Mouse (Mus musculus): ENCODE results near the gene Apol10a.
"Not testable (repeated sequence)": the region's sequence is repeated elsewhere in the genome, so short reads cannot be mapped to it uniquely, and the experiment has no call there.

Apol10a gene

DNA sequence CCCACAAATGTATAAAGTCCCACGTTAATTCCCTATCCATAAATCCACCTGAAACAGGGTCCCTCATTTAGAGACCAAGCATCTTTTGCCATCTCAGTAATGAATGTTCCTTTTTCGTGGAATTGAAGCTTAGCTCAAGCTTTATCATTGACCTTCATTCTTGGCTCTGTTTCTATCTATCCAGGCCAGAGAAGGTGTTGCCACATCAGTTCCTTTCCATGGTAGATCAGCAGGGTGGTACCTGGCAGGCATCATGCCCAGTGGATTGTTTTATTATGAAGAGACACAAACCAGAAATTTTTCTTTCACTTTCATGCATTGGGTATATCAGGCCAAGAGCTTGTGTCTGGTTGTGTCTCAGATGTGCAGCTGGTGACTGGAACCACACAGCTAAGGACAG is at the start of gene Apol10a:
Apol10a (plus strand) TSS at position 355 of the 400 bp plus-strand sequence.
- DNase-seq (ENCODE audit: low read depth in 1 of 2, low spot score in 2 of 2), result not testable (repeated sequence)

DNA sequence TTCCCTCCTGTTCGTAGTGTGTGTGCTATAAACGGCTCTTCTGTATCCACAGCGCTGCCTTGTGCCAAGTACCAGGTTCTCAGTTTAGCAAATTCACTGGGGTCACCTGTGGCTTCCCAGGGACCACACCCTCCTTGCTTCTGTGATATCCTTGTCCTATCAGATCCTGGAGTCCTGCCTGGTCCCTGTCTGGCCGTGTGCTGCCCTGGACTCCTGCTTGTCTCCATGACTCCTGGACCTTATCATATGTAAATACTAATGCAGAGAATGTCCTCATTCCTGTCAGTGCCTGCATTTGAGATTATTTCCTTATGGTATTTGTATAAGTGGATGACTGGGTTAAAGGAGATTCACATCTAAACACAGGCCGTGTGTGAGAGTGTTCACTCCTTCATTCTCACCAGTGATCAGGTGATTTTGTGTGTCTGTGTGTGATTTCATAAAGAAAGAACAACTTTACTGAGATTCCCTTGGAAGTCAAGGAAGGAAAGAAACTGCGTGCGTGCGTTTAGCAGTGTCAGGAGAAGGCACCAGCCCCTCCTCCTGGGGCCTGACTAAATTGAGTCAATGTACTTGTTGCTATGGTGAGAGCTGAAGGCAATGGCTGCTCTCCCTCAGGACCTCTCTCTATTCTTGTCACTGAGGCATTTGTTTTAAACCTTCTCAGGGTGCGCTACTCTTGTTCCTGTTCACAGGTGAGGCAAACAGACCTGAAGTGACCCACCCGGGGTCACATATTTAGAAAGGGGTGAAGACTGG is 48.0 kb upstream of the Apol10a start:
- DNase-seq (ENCODE audit: low read depth in 1 of 2, low spot score in 2 of 2), result not testable (repeated sequence)

DNA sequence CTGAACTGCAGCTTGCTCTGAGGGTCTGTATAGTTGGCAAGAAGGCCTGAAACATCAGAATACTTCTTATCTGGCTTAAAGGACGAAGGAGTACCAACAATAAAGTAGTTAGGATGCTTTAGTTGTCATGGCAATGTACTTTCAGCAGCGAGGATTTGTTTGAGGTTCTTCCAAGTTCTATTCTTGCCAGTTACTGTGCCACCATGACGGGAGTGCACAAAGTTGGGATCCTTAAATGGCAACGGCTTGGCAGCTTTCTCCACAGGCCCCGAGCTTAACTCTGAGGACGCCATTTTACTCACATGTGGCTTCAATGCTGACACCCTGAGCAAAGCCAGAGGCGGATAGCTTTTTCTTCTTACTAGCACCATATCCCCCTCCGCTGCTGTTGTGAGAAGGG is 32.1 kb upstream of the Apol10a start:
- not testable (repeated sequence) for DNase-seq (ENCODE audit: low read depth in 1 of 2, low spot score in 2 of 2)

DNA sequence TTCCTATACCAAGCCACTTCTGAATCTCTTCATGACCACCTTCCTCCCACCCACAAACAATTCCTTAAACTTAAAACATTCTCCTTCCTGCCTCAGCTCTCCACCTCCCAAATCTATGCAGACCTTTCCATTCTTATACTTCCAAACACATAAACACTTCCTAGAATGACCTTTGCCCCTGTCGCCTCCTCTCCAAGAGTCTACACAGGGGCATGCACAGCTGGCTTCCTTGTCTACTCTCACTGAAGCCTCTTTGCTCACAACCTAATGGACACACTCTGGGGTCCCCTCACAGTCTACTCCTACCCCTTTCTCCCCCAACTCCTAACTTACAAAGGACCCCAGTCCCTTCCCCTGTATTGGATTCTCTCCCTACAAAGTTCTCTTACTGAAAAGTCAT is 31.2 kb upstream of the Apol10a start:
- DNase-seq (ENCODE audit: low read depth in 1 of 2, low spot score in 2 of 2), result not testable (repeated sequence)

DNA sequence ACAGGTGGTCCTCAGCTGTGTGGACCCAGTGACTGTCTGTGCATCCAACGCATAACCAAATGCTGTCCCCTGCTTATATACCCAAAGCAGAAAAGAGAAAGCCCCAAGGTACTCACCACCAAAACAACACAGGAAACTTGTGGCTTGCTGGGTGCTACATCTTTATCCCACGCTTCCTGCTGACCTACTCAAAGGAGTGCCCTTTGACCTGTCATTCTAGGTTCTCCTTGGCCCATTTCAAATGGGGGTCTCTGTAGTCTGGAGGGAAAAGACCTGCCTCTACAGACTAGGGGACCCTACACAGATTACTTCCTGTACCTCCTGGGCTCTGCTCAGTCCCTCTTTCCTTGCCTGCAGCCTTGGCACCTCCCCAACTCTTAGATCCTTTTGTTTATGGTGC is 29.5 kb upstream of the Apol10a start, which contains the start of gene Apol7b:
Apol7b (minus strand) TSS at position 101 of the 400 bp plus-strand sequence.
- DNase-seq (ENCODE audit: low read depth in 1 of 2, low spot score in 2 of 2), result not testable (repeated sequence)

DNA sequence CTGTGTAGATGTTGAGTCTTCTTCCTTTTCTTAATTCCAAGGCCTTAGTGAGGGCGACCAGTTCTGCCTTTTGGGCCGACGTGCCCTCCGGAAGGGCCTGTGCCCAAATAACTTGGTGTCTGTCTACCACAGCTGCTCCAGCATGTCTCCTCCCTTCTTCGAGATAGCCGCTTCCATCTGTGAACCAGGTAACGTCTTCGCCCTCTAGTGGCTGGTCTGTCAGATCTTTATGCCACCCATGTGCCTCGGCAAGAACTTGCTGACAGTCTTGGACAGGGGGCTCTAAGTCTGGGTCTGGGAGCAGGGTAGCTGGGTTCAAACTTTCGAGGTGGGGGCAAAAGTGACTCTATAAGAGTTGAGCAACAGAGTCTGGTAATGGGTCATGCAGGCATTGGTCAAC is 26.9 kb upstream of the Apol10a start:
- DNase-seq (ENCODE audit: low read depth in 1 of 2, low spot score in 2 of 2), result not testable (repeated sequence)

DNA sequence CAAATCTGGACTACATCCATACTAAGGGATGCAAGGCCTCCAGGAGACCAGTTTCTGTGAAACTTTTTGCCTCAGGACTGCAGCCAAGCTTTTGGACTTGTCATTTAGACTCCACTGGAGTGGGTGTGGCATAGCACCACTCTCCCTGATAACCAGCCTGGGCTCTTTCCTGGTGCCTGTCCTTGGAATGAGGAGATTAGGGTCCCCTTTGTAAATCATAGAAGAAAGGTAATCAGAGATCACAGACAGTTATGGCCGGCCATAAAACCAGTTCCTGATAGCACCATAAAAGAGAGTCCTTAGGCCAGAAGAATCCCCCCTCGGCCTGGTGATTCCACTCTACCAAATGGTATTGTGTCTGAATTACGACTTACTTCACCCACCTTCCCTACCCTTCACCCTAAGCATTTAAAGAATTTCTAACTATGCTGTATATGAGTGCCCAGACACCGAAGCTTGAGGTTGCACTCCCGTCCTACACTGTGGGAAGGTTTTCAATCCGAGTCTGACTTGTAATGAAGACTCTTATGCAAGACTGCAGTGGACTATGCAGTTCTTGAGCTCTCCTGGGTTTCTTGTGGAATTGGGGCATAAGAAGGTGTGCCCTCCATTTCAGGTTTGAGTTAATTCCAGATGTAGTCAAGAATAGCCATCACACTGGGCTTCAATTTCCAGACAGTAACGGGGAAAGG is 2.0 kb upstream of the Apol10a start:
- DNase-seq (ENCODE audit: low read depth in 1 of 2, low spot score in 2 of 2), result not testable (repeated sequence)

DNA sequence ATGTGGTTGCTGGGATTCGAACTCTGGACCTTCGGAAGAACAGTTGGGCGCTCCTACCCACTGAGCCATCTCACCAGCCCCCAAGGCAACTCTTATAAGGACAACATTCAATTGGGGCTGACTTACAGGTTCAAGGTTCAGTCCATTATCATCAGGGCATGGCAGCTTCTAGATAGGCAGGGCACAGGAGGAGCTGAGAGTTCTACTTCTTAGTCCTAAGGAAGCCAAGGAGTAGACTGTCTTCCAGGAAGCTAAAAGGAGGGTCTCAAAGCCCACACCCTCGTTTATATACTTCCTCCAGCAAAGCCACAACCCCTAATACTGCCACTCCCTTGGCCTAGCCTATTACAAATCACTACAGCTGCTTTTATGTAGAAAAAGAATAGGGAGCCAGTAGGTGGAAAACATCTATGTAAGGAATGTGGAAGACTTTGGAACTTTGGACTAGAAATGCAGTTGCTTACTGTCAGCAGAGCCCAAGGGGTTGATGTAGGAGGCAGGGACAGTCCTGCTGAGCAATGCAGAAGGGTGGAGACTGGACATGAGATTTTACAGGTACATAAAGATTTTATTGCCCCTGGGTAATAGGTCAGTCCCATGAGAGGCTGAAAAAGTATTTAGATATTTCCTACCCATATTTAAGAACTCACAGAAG is 5.4 kb downstream of the Apol10a start:
- no peak for DNase-seq (ENCODE audit: low read depth in 1 of 2, low spot score in 2 of 2)

DNA sequence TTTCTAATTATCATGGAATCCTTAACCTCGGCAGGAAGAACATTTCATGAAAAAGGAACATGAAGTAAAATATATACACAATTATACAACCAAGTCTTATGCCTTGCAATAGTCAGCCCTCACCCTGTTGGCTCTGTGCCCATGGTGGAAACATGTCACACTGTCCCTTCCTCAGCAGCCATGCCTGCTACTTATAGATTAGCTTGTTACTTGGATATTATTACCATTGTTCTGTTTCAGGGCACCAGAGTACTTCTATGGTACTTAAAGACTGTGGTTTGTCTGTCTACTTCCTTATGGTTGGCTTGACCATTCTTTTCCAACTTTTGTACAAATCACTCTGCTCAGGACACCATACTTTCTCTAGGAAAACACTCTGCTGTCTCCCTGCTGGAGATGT is 16.3 kb downstream of the Apol10a start:
- not testable (repeated sequence) for DNase-seq (ENCODE audit: low read depth in 1 of 2, low spot score in 2 of 2)

DNA sequence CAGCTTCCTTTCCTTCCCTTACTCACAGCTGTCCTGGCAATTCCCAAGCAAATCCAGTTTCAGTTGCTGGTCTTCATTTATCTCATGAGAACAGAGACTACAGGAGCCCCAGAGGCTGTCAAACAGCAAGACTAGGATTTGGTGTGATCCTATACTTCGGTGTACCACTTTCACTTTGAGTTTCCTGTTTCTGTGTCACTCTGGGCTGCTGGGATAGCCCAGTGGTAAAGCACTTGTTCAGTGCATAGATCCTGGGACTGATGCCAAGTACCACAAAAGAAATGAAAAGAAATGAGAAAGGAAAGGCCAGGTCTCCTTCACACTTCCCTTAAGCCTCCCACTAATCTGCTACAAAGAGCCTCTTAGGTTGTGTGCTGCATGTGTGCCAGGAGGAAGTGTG is 17.8 kb downstream of the Apol10a start:
- DNase-seq (ENCODE audit: low read depth in 1 of 2, low spot score in 2 of 2), result not testable (repeated sequence)

DNA sequence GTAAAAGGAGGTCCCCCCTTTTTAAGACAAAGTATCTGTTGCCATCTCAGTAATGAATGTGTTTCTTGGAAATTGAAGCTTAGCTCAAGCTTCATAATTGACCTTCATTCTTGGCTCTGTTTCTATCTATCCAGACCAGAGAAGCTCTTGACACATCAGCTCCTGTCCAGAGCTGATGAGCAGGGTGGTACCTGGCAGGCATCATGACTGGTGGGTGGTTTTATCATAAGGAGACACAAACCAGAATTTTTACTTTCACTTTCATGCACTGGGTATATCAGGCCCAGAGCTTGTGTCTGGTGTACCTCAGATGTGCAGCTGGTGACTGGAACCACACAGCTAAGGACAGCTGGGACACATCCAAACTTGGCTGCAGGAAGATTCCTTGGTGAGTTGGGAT is 31.1 kb downstream of the Apol10a start, which contains the start of gene Apol11a:
Apol11a (plus strand) TSS at position 306 of the 400 bp plus-strand sequence.
- not testable (repeated sequence) for DNase-seq (ENCODE audit: low read depth in 1 of 2, low spot score in 2 of 2)

DNA sequence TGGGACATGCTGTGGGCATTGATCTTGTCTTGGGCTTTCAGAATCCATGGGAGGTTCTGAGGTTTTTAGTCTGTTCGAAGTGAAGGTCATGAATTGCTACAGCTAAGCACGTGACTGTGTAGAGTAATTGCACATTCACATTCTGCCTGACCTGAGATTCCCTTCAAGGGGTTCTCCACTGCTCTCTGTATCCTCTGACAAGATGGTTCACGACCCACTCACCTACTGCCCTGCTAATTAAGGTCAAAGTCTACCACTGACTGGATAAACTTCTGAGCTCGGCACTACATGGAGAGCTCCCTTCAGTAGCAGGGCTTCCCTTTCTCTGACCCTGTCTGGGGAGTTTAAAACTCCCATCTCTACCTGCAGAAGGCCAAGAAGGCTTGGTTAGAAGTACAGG is 43.7 kb downstream of the Apol10a start:
- not testable (repeated sequence) for DNase-seq (ENCODE audit: low read depth in 1 of 2, low spot score in 2 of 2)

DNA sequence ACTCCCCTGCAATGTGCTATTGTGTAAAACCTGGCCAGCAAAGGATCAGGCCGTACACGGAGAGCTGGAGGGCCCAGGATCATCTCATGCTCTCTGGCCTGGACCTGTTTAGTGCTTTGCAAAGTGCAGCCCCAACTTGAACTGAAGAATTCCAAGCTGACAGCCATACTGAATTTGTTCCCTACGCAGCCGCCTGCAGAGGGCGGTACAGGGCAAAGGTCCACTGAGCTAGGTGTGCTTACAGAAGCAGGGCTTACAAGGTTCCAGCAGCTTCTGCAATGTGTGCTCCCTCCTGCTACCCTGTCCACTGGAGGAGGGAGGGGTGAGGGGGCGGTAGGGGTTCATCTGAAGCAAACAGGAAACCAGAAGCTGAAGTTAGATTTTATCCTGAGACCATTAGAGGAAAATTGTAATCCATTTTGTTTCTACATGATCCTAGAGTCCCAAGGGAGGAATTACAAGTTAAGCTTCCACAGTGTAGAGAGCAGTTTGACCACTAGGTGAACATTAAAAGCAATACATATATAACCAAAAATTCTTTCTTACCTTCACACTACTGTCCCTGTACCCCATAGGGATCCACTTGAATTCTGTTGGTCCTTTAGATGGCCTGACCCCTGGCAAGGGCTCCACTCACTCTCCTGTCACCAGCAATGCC is 46.5 kb downstream of the Apol10a start:
- DNase-seq (ENCODE audit: low read depth in 1 of 2, low spot score in 2 of 2), result peak in 1 of 2 experiments; percentile 5

DNA sequence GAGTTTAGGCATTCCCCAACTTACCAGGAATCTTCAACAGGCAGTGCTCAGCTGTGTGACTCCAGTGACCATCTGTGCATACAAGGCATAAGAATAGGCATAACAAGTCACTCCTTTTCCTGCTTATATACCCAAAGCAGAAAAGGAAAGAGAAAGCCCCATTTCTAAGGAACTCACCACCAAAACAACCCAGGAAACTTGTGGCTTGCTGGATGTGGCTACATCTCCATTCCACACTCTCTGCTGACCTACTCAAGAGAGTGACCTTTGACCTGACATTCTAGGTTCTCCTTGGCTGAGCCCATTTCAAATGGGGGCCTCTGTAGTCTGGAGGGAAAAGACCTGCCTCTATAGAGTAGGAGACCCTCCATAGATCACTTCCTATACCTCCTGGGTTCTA is 56.4 kb downstream of the Apol10a start, which contains the start of gene Apol7c:
Apol7c (minus strand) TSS at position 101 of the 400 bp plus-strand sequence.
- DNase-seq (ENCODE audit: low read depth in 1 of 2, low spot score in 2 of 2), result no peak

DNA sequence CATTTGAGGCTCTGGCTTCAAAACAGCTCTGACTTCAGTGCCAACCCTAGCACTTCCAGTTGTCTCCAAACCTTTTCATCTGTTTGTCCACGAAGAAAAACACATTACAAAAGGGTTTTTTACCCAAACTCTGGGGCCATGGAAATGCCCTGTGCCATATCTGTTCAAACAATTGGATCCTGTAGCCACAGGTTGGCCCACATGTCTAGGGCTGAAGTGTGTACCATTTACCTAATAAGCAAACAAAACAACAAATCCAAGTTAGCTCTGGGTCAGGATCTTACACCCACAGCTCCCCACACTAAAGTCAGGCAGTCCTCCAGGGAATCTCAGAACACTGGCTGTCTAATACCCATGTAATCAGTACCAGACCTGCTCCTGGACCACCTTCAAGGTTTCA is 62.4 kb downstream of the Apol10a start:
- DNase-seq (ENCODE audit: low read depth in 1 of 2, low spot score in 2 of 2), result not testable (repeated sequence)
